Mouse (Mus musculus) liver, embryonic 14.5 days (tissue): Measurements from ENCODE around the gene Nudt8. TPM values are rescaled to one million over a fixed set of nuclear protein-coding genes. Genes with fewer than 3 reads are reported as not detected.

Experiments used
- ATAC-seq: fragments of 200-750 bp; cut with Nextera tagmentation; 2 replicates; pipeline ENCODE4 v1.8.0; 2017; ENCODE audit warnings: moderate number of reproducible peaks, mild to moderate bottlenecking, moderate library complexity; ENCODE audit not compliant: insufficient read depth
- DNase-seq, 3 experiments: peaks; one replicate each; pipeline ENCODE4 v3.0.0-alpha.2; 2012 to 2013; ENCODE audit warnings: low read depth in 3 of 3, low spot score in 3 of 3
- H3K27ac ChIP-seq: fragments of 300-500 bp; sonication (generic); 2 replicates; pipeline ENCODE4 v1.5.1; 2014; ENCODE audit warnings: moderate library complexity, mild to moderate bottlenecking, control low read depth, inconsistent platforms
- H3K27me3 ChIP-seq: fragments of 300-500 bp; sonication (generic); 2 replicates; pipeline ENCODE4 v1.6.1; 2014; ENCODE audit warnings: mild to moderate bottlenecking, low read length, moderate library complexity; ENCODE audit not compliant: control insufficient read depth, insufficient read depth
- H3K36me3 ChIP-seq: fragments of 300-500 bp; sonication (generic); replicated peaks from 2 replicates; pipeline ENCODE4 v1.6.1; 2014; ENCODE audit warnings: low read depth; ENCODE audit not compliant: control insufficient read depth, insufficient read depth
- H3K4me1 ChIP-seq, 2 experiments: fragments of 200-500 bp in 1 of 2; fragments of 300-500 bp in 1 of 2; sonication (generic) in 1 of 2; replicated peaks; 2 replicates each; pipeline ENCODE4 v1.6.1; 2012 to 2014; ENCODE audit warnings: antibody characterized with exemption in 1 of 2, inconsistent platforms in 1 of 2, low read length in 1 of 2; ENCODE audit not compliant: control insufficient read depth in 2 of 2, insufficient read depth in 2 of 2
- H3K4me2 ChIP-seq: fragments of 300-500 bp; sonication (generic); 2 replicates; pipeline ENCODE4 v1.6.1; 2014; ENCODE audit warnings: low read depth, mild to moderate bottlenecking, control low read depth, moderate library complexity
- H3K4me3 ChIP-seq, 2 experiments: fragments of 200-500 bp in 1 of 2; fragments of 300-500 bp in 1 of 2; sonication (generic) in 1 of 2; 2 replicates each; pipeline ENCODE4 v1.5.1; 2012 to 2014; ENCODE audit warnings: low read depth in 2 of 2, low read length in 2 of 2, mild to moderate bottlenecking in 2 of 2, control low read depth in 1 of 2, inconsistent platforms in 1 of 2, moderate library complexity in 1 of 2; ENCODE audit not compliant: insufficient read depth in 1 of 2
- H3K9ac ChIP-seq: fragments of 300-500 bp; sonication (generic); replicated peaks from 2 replicates; pipeline ENCODE4 v1.6.1; 2014; ENCODE audit warnings: mild to moderate bottlenecking, control low read depth, moderate library complexity
- H3K9me3 ChIP-seq: fragments of 300-500 bp; sonication (generic); 2 replicates; pipeline ENCODE4 v1.6.1; 2016; ENCODE audit warnings: low read length, mixed read lengths; ENCODE audit not compliant: control insufficient read depth
- CTCF ChIP-seq: IDR thresholded peaks from 2 replicates; pipeline ENCODE4 v1.5.1; 2016; ENCODE audit warnings: antibody characterized with exemption, low read depth, control low read depth
- EP300 ChIP-seq: IDR thresholded peaks from 2 replicates; pipeline ENCODE4 v1.6.1; 2016; ENCODE audit warnings: antibody characterized with exemption, low read depth
- WGBS: fragments of 180-500 bp; shearing (Covaris S2); extraction: QIAGEN DNeasy Blood & Tissue Kit; methylation state at CpG from one replicate; pipeline ENCODE4 v1.1.7; 2014; ENCODE audit not compliant: insufficient replicate concordance; 5-methylcytosine and 5-hydroxymethylcytosine counted together
- polyA plus RNA-seq, 2 experiments: library from polyadenylated mRNA; depleted of rRNA in 1 of 2; stranded (reverse) in 1 of 2; unstranded in 1 of 2; fragments of >200 nt; fragmentation: Nextera tagmentation in 1 of 2; extraction: Ambion mirVana in 1 of 2; gene quantifications; 2 replicates each; pipeline versions ENCODE4 v1.2.1 to v1.2.3; 2012 to 2014

The Nudt8 gene
- polyA plus RNA-seq, 2 experiments = 2.9 to 14.2 TPM

DNA sequence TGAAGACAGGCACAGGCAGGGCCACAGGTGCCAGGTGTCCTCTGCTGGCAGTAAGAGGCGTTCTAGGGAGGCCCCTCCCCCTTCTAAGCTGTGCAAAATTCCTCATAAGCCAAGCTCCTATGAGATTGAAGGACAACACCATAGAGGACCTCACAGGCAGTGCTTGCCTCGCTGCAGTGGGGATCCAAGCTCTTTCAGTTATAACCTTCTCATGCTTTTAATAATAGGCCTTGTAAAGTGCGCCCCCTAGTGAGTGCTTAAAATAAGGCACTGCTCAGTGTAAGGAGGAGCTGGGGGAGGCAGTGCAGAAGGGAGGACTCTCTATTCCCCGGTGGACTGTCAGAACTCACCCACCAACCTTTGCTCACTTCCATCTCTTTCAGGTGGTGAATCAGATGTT is 20.1 kb upstream of the Nudt8 start:
- Histone ChIP-seq H3K4me2 (no peak overlapping the region), H3K4me3 (no peak overlapping the region), H3K36me3 (no peaks in the 10 kb centered on the region), H3K4me1 (peaks cover 0 to 4% of the 10 kb centered on the region in 2 experiments; a peak in 2 of 4 replicates), H3K27ac (no peak overlapping the region), H3K9me3 (no peaks in the 10 kb centered on the region), H3K27me3 (no peaks in the 10 kb centered on the region), H3K9ac (no peak overlapping the region)
- ATAC-seq (no peak; the same call in 1 of the 2 replicates), DNase-seq (peak; percentile 58 to 68 (median 66))
- TF ChIP-seq CTCF (peak; percentile 91), EP300 (no peak)
- 13% methylated on average over 4 of the region's 4 CpGs for WGBS

DNA sequence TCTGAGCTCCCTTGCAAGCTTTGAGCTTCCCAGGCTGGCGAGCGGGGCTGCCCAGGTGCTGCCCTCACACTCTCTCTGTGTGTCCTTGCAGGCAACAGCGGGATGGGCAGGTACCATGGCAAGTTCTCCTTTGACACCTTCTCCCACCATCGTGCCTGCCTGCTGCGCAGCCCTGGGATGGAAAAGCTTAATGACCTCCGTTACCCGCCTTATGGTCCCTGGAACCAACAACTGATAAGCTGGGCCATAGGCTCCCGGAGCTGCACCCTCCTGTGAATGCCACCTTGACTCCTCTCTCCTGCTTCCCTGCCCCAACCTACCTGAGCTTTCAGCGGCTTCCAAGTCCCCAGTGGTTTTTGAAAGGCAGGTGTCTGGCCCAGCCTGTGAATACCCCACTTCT is 19.5 kb upstream of the Nudt8 start:
- Histone ChIP-seq H3K9ac (no peak overlapping the region), H3K27me3 (no peaks in the 10 kb centered on the region), H3K9me3 (no peaks in the 10 kb centered on the region), H3K36me3 (no peaks in the 10 kb centered on the region), H3K4me3 (no peak overlapping the region), H3K4me1 (peaks cover 0 to 10% of the 10 kb centered on the region in 2 experiments; a peak in 2 of 4 replicates), H3K27ac (no peak overlapping the region), H3K4me2 (no peak overlapping the region)
- WGBS = 68% methylated on average over 9 of the region's 9 CpGs
- DNase-seq (no peak), ATAC-seq (no peak)
- no peak for TF ChIP-seq EP300
- no peak for TF ChIP-seq CTCF

DNA sequence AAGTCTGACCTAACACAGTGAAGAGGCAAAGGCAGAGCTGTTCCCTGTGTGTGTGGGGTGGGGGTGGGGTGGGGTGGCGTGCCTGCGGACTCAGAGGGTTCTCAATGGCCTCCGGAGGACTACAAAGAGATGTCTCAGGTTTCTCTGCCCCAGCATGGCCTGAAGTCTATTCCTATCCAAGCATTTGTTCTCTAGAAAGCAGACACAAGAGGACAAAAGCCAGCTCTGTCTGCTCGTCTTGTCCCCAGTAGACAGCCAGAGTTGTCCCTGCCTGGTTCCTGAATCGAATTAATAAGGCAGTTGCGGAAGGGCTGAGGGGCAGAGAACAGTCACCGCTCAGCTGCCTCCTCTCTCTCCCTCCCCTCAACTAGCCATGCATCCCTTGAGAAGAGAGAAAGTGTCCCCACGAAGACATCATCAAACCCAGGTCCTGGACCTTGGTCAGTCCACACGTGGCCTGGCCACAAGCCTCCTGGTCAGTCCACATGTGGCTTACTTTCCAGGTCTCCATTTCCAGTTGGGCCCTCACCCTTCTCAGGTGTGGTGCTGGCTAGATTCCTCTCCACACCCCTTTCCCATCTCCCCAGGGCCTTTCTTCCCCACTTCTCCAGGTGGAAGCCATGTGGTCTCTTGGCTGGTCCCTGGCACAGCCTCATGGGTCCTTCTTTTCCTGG is 16.7 kb upstream of the Nudt8 start:
- H3K4me1 ChIP-seq = peaks cover 0 to 13% of the 10 kb centered on the region in 2 experiments; a peak in 2 of 4 replicates
- no peaks in the 10 kb centered on the region for H3K27me3 ChIP-seq
- no peak overlapping the region for H3K4me3 ChIP-seq
- DNase-seq (no peak), ATAC-seq (no peak)
- 66% methylated on average over 9 of the region's 9 CpGs for WGBS
- H3K36me3 ChIP-seq = no peaks in the 10 kb centered on the region
- H3K4me2 ChIP-seq = no peak overlapping the region
- no peak overlapping the region for H3K9ac ChIP-seq
- TF ChIP-seq EP300 (no peak), CTCF (no peak)
- H3K9me3 ChIP-seq = no peaks in the 10 kb centered on the region
- H3K27ac ChIP-seq = no peak overlapping the region

- peak; percentile 30 for ATAC-seq
- 26% methylated on average over 8 of the region's 8 CpGs for WGBS
Observed at GRCm38 (mm10) chr19:3985261-3985681, 15.1 kb upstream of the Nudt8 start.

DNA sequence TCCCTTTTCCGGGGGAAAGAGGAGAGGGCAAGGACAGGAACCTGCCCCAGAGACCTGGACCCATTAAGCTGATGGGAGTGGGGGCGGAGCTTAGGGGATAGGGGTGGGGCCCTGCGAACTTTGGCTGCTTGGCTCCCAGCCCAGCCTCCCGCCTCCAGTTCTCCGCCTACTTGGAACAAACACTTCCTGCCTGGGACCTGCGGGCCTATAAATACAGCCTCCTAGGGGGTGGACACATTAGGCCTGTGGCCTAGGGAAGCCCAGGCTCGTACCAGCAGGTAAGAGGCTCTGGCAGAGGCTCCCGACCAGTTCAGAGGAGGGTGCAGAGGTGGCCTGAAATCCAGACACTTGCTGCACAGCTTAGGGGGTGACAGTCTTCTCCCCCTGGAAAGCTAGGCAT is 14.0 kb upstream of the Nudt8 start, which contains the start of gene Acy3:
TSS of gene Acy3 (plus strand) at position 237 of the 400 bp plus-strand sequence.
- 10% methylated on average over 8 of the region's 8 CpGs for WGBS
- ATAC-seq = peak; percentile 65
- TF ChIP-seq CTCF (no peak), EP300 (no peak)
- Histone ChIP-seq H3K4me3 (no peak within 1 kb of the TSS), H3K9me3 (no peaks in the 10 kb centered on the region), H3K9ac (0 out of 2 replicates have a peak within 1 kb of the TSS, but pooled peaks have one; percentile 1), H3K4me2 (peak within 1 kb of the TSS; percentile 8), H3K4me1 (peaks cover 0 to 13% of the 10 kb centered on the region in 2 experiments; a peak in 2 of 4 replicates), H3K27me3 (no peaks in the 10 kb centered on the region), H3K27ac (no peak within 1 kb of the TSS), H3K36me3 (no peaks in the 10 kb centered on the region)
- DNase-seq = peak; percentile 38 to 48 (median 46)

More at GRCm38 (mm10) chr19:3985261-3985681, 15.1 kb upstream of the Nudt8 start:
- H3K4me3 ChIP-seq = no peak overlapping the region
- no peaks in the 10 kb centered on the region for H3K9me3 ChIP-seq
- no peaks in the 10 kb centered on the region for H3K27me3 ChIP-seq
- H3K9ac ChIP-seq = no peak overlapping the region
- H3K4me2 ChIP-seq = no peak overlapping the region
- H3K36me3 ChIP-seq = no peaks in the 10 kb centered on the region
- H3K27ac ChIP-seq = no peak overlapping the region
- DNase-seq = no peak
- TF ChIP-seq EP300 = no peak
- TF ChIP-seq CTCF = no peak
- peaks cover 0 to 13% of the 10 kb centered on the region in 2 experiments; a peak in 2 of 4 replicates for H3K4me1 ChIP-seq
